Mouse (Mus musculus) heart, adult 2 months (tissue): ENCODE measurements around the gene Tgif2.

ENCODE experiments used
- CTCF ChIP-seq: fragments of 200-600 bp; IDR thresholded peaks from 2 replicates; pipeline ENCODE4 v1.8.1; 2022; ENCODE audit warnings: antibody characterized with exemption, mild to moderate bottlenecking, moderate library complexity
- POLR2A ChIP-seq: fragments of 200-500 bp; IDR thresholded peaks from 2 replicates; pipeline ENCODE4 v1.6.1; 2011; ENCODE audit warnings: mild to moderate bottlenecking, low read depth, low read length, control low read depth; ENCODE audit not compliant: insufficient read depth

DNA sequence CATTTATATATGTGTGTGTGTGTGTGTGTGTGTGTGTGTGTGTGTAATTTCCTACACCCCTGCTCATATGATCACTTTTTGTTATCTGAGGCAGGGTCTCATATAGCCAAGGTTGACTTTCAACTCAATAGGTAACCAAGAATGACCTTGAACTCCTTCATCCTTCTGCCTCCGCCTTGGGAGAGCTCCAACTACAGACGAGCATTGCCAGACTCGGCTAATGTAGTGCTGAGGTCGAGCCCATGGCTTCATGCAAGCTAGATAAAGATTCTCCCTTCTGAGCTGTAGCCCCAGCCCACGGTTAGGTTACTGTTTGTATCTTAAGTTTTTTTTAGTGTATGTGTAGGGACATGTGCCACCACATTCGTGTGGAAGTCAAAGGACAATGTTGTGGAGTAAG is 62.1 kb downstream of the Tgif2 start:
- TF ChIP-seq CTCF (no peak), POLR2A (no peak)
